Mouse (Mus musculus) CH12.LX (cell line): Measurements from ENCODE around the gene St6galnac6.

Source experiments
- CHD2 ChIP-seq: IDR thresholded peaks from 2 replicates; pipeline ENCODE4 v1.6.1; 2011; ENCODE audit warnings: low read length, improper control_type of control experiment
- CTCF ChIP-seq, 2 experiments: IDR thresholded peaks in 1 of 2; conservative IDR thresholded peaks in 1 of 2; 2 replicates each; pipeline ENCODE4 v1.5.1; 2011 to 2012; ENCODE audit warnings: low read depth in 2 of 2, low read length in 2 of 2, improper control_type of control experiment in 1 of 2, inconsistent platforms in 1 of 2, mild to moderate bottlenecking in 1 of 2, moderate library complexity in 1 of 2
- ETS1 ChIP-seq: conservative IDR thresholded peaks from 2 replicates; pipeline ENCODE4 v1.6.1; 2012; ENCODE audit warnings: low read depth, mild to moderate bottlenecking, inconsistent platforms, low read length, improper control_type of control experiment, moderate library complexity
- HCFC1 ChIP-seq: IDR thresholded peaks from 2 replicates; pipeline ENCODE4 v1.6.1; 2012; ENCODE audit warnings: low read depth, mild to moderate bottlenecking, inconsistent platforms, low read length, improper control_type of control experiment
- MAFK ChIP-seq: IDR thresholded peaks from 2 replicates; pipeline ENCODE4 v1.6.1; 2011; ENCODE audit warnings: low read length, improper control_type of control experiment; ENCODE audit not compliant: insufficient replicate concordance
- MAX ChIP-seq: IDR thresholded peaks from 2 replicates; pipeline ENCODE4 v1.6.1; 2011; ENCODE audit warnings: low read length, improper control_type of control experiment
- NRF1 ChIP-seq: IDR thresholded peaks from 2 replicates; pipeline ENCODE4 v1.6.1; 2014; ENCODE audit warnings: low read depth, mild to moderate bottlenecking, inconsistent platforms, low read length, improper control_type of control experiment, moderate library complexity
- POLR2A ChIP-seq: IDR thresholded peaks from 2 replicates; pipeline ENCODE4 v1.6.1; 2011; ENCODE audit warnings: low read depth, mild to moderate bottlenecking, improper control_type of control experiment, low read length
- POLR2AphosphoS2 ChIP-seq: IDR thresholded peaks from 2 replicates; pipeline ENCODE4 v1.6.1; 2011; ENCODE audit warnings: low read depth, low read length, improper control_type of control experiment
- SIN3A ChIP-seq: IDR thresholded peaks from 2 replicates; pipeline ENCODE4 v1.6.1; 2012; ENCODE audit warnings: low read length, improper control_type of control experiment, inconsistent platforms
- SMC3 ChIP-seq: IDR thresholded peaks from 2 replicates; pipeline ENCODE4 v1.6.1; 2011; ENCODE audit warnings: low read depth, low read length, improper control_type of control experiment
- USF1 ChIP-seq: IDR thresholded peaks from 2 replicates; pipeline ENCODE4 v1.6.1; 2014; ENCODE audit warnings: low read depth, mild to moderate bottlenecking, inconsistent platforms, low read length, improper control_type of control experiment
- ZKSCAN1 ChIP-seq: IDR thresholded peaks from 2 replicates; pipeline ENCODE4 v1.6.1; 2012; ENCODE audit warnings: low read depth, inconsistent platforms, low read length, improper control_type of control experiment, borderline replicate concordance
- ZNF384 ChIP-seq: IDR thresholded peaks from 2 replicates; pipeline ENCODE4 v1.6.1; 2012; ENCODE audit warnings: low read depth, low read length, improper control_type of control experiment, inconsistent platforms

DNA sequence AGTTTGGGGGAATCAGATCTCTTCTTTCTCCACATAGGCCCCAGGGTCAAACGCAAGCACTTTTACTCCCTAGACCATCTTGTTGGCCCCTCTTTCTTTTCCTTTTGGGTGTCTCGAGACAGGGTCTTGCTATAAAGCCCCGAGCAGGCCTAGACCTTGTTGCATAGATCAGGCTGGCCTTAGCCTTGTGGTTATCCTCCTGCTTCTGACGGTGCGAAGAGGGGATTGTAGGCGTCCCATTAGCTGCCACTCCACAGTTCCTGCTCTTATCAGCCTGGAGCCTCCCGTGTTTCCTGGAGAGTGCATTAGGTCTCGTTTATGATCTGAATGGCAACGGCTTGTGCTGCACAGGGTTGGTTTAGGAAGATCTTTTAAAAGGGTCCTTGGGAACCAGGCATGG, 44.6 kb downstream of the St6galnac6 start:
- no peak for TF ChIP-seq POLR2A
- TF ChIP-seq SIN3A: no peak
- TF ChIP-seq CHD2: no peak
- TF ChIP-seq ETS1: no peak
- TF ChIP-seq ZNF384: no peak
- no peak for TF ChIP-seq HCFC1
- TF ChIP-seq MAX: no peak
- TF ChIP-seq USF1: no peak
- no peak for TF ChIP-seq NRF1
- TF ChIP-seq CTCF (conservative IDR thresholded peaks at IDR 0.05 in 1 of 2, IDR thresholded peaks at IDR 0.05 in 1 of 2; ENCODE audit: low read depth in 2 of 2, low read length in 2 of 2): no peak
- no peak for TF ChIP-seq SMC3
- TF ChIP-seq ZKSCAN1: no peak
- no peak for TF ChIP-seq MAFK
- no peak for TF ChIP-seq POLR2AphosphoS2
